Mouse (Mus musculus): ENCODE results near the gene Ak8. TPM values are rescaled to one million over a fixed set of nuclear protein-coding genes. Genes with fewer than 3 reads are reported as not detected.

The Ak8 gene
- polyA plus RNA-seq, 1 experiment from 2014 or later, result 2.7 TPM

- 80% methylated on average over 2 of the region's 2 CpGs for WGBS
- DNase-seq (ENCODE audit: low spot score), result no peak
Observed at GRCm38 (mm10) chr2:28747705-28748104, 47.7 kb downstream of the Ak8 start.

GRCm38 (mm10) chr2:28751186-28751585, 51.2 kb downstream of the Ak8 start:
- Histone ChIP-seq H3K27me3 (ENCODE audit: control insufficient read depth, insufficient read depth, low read length) (peaks cover 33% of the 10 kb centered on the region), H3K4me3 (replicated peaks; ENCODE audit: low read length) (peak overlapping the region; percentile 27), H3K27ac (no peak overlapping the region), H3K4me2 (replicated peaks) (peak overlapping the region; percentile 61), H3K36me3 (replicated peaks; ENCODE audit: control insufficient read depth, insufficient read depth) (no peaks in the 10 kb centered on the region), H3K9me3 (ENCODE audit: control insufficient read depth, low read length) (no peaks in the 10 kb centered on the region), H3K4me1 (replicated peaks; ENCODE audit: control insufficient read depth, insufficient read depth, low read length) (peaks cover 32% of the 10 kb centered on the region), H3K9ac (peak overlapping the region; percentile 54)
- ATAC-seq (ENCODE audit: low FRiP score), result no peak
- DNase-seq (ENCODE audit: low spot score), result peak; percentile 52
- under 1% methylated on average over 17 of the region's 17 CpGs for WGBS

More at GRCm38 (mm10) chr2:28747705-28748104, 47.7 kb downstream of the Ak8 start:
- Histone ChIP-seq H3K4me3 (replicated peaks; ENCODE audit: low read length) (no peak overlapping the region), H3K4me1 (replicated peaks; ENCODE audit: control insufficient read depth, insufficient read depth, low read length) (peaks cover 26% of the 10 kb centered on the region), H3K36me3 (replicated peaks; ENCODE audit: control insufficient read depth, insufficient read depth) (no peaks in the 10 kb centered on the region), H3K27ac (no peak overlapping the region), H3K9ac (no peak overlapping the region), H3K9me3 (ENCODE audit: control insufficient read depth, low read length) (no peaks in the 10 kb centered on the region), H3K27me3 (ENCODE audit: control insufficient read depth, insufficient read depth, low read length) (peaks cover 16% of the 10 kb centered on the region), H3K4me2 (replicated peaks) (no peak overlapping the region)
- no peak for ATAC-seq (ENCODE audit: low FRiP score)

GRCm38 (mm10) chr2:28751658-28752057, 51.7 kb downstream of the Ak8 start:
- no peak for DNase-seq (ENCODE audit: low spot score)
- H3K4me2 ChIP-seq (replicated peaks), result peak overlapping the region; percentile 61
- peak overlapping the region; percentile 54; the same call in 1 of the 2 replicates for H3K9ac ChIP-seq
- peaks cover 33% of the 10 kb centered on the region for H3K27me3 ChIP-seq (ENCODE audit: control insufficient read depth, insufficient read depth, low read length)
- no peaks in the 10 kb centered on the region for H3K36me3 ChIP-seq (replicated peaks; ENCODE audit: control insufficient read depth, insufficient read depth)
- 0 out of 2 replicates have a peak, but pooled peaks have one; percentile 14 for ATAC-seq (ENCODE audit: low FRiP score)
- WGBS, result 12% methylated on average over 17 of the region's 17 CpGs
- H3K4me3 ChIP-seq (replicated peaks; ENCODE audit: low read length), result peak overlapping the region; percentile 27
- H3K27ac ChIP-seq, result no peak overlapping the region
- no peaks in the 10 kb centered on the region for H3K9me3 ChIP-seq (ENCODE audit: control insufficient read depth, low read length)
- peaks cover 32% of the 10 kb centered on the region for H3K4me1 ChIP-seq (replicated peaks; ENCODE audit: control insufficient read depth, insufficient read depth, low read length)

- H3K36me3 ChIP-seq (replicated peaks; ENCODE audit: control insufficient read depth, insufficient read depth), result no peaks in the 10 kb centered on the region
- 37% methylated on average over 8 of the region's 8 CpGs for WGBS
- no peak overlapping the region for H3K9ac ChIP-seq
- H3K4me2 ChIP-seq (replicated peaks), result 0 out of 2 replicates have a peak overlapping the region, but pooled peaks have one; percentile 61
- H3K4me3 ChIP-seq (replicated peaks; ENCODE audit: low read length), result no peak overlapping the region
- no peaks in the 10 kb centered on the region for H3K9me3 ChIP-seq (ENCODE audit: control insufficient read depth, low read length)
- no peak for ATAC-seq (ENCODE audit: low FRiP score)
- DNase-seq (ENCODE audit: low spot score), result no peak
- H3K4me1 ChIP-seq (replicated peaks; ENCODE audit: control insufficient read depth, insufficient read depth, low read length), result peaks cover 32% of the 10 kb centered on the region
- H3K27ac ChIP-seq, result no peak overlapping the region
- H3K27me3 ChIP-seq (ENCODE audit: control insufficient read depth, insufficient read depth, low read length), result peaks cover 33% of the 10 kb centered on the region
Observed at GRCm38 (mm10) chr2:28752388-28752787, 52.4 kb downstream of the Ak8 start.

- WGBS, result 4% methylated on average over 7 of the region's 7 CpGs
- DNase-seq (ENCODE audit: low spot score) (peak; percentile 94), ATAC-seq (ENCODE audit: low FRiP score) (peak; percentile 26; the same call in 1 of the 2 replicates)
- no peak overlapping the region for H3K4me2 ChIP-seq (replicated peaks)
- peaks cover 22% of the 10 kb centered on the region; the same call in 1 of the 2 replicates for H3K27me3 ChIP-seq (ENCODE audit: control insufficient read depth, insufficient read depth, low read length)
- H3K9me3 ChIP-seq (ENCODE audit: control insufficient read depth, low read length), result no peaks in the 10 kb centered on the region
- H3K4me3 ChIP-seq (replicated peaks; ENCODE audit: low read length), result no peak overlapping the region
- no peak overlapping the region for H3K9ac ChIP-seq
- no peak overlapping the region for H3K27ac ChIP-seq
- H3K36me3 ChIP-seq (replicated peaks; ENCODE audit: control insufficient read depth, insufficient read depth), result no peaks in the 10 kb centered on the region
- peaks cover 26% of the 10 kb centered on the region for H3K4me1 ChIP-seq (replicated peaks; ENCODE audit: control insufficient read depth, insufficient read depth, low read length)
Observed at GRCm38 (mm10) chr2:28755451-28755850, 55.5 kb downstream of the Ak8 start.

GRCm38 (mm10) chr2:28756201-28756600, 56.2 kb downstream of the Ak8 start:
- H3K9ac ChIP-seq, result no peak overlapping the region
- H3K27me3 ChIP-seq (ENCODE audit: control insufficient read depth, insufficient read depth, low read length), result peaks cover 22% of the 10 kb centered on the region; the same call in 1 of the 2 replicates
- no peak overlapping the region for H3K4me2 ChIP-seq (replicated peaks)
- no peak overlapping the region for H3K4me3 ChIP-seq (replicated peaks; ENCODE audit: low read length)
- H3K4me1 ChIP-seq (replicated peaks; ENCODE audit: control insufficient read depth, insufficient read depth, low read length), result peaks cover 21% of the 10 kb centered on the region
- H3K27ac ChIP-seq, result no peak overlapping the region
- peak; percentile 80 for DNase-seq (ENCODE audit: low spot score)
- no peak for ATAC-seq (ENCODE audit: low FRiP score)
- no peaks in the 10 kb centered on the region for H3K36me3 ChIP-seq (replicated peaks; ENCODE audit: control insufficient read depth, insufficient read depth)
- no peaks in the 10 kb centered on the region for H3K9me3 ChIP-seq (ENCODE audit: control insufficient read depth, low read length)
- 34% methylated on average over 4 of the region's 4 CpGs for WGBS

GRCm38 (mm10) chr2:28759441-28759840, 59.5 kb downstream of the Ak8 start:
- no peak for DNase-seq (ENCODE audit: low spot score)

GRCm38 (mm10) chr2:28766590-28766989, 66.6 kb downstream of the Ak8 start:
- DNase-seq (ENCODE audit: low spot score) (no peak), ATAC-seq (ENCODE audit: low FRiP score) (no peak)
- Histone ChIP-seq H3K27me3 (ENCODE audit: control insufficient read depth, insufficient read depth, low read length) (0 out of 2 replicates have a peak, but pooled peaks cover 5% of the 10 kb centered on the region), H3K36me3 (replicated peaks; ENCODE audit: control insufficient read depth, insufficient read depth) (no peaks in the 10 kb centered on the region), H3K4me2 (replicated peaks) (no peak overlapping the region), H3K9ac (no peak overlapping the region), H3K27ac (no peak overlapping the region), H3K4me1 (replicated peaks; ENCODE audit: control insufficient read depth, insufficient read depth, low read length) (peaks cover 8% of the 10 kb centered on the region; the same call in 1 of the 2 replicates), H3K9me3 (ENCODE audit: control insufficient read depth, low read length) (no peaks in the 10 kb centered on the region), H3K4me3 (replicated peaks; ENCODE audit: low read length) (no peak overlapping the region)
- WGBS, result 86% methylated on average over 4 of the region's 4 CpGs

More at GRCm38 (mm10) chr2:28759441-28759840, 59.5 kb downstream of the Ak8 start:
- Histone ChIP-seq H3K4me2 (replicated peaks) (no peak overlapping the region), H3K36me3 (replicated peaks; ENCODE audit: control insufficient read depth, insufficient read depth) (no peaks in the 10 kb centered on the region), H3K4me3 (replicated peaks; ENCODE audit: low read length) (no peak overlapping the region), H3K27ac (no peak overlapping the region), H3K9me3 (ENCODE audit: control insufficient read depth, low read length) (no peaks in the 10 kb centered on the region), H3K4me1 (replicated peaks; ENCODE audit: control insufficient read depth, insufficient read depth, low read length) (no peaks in the 10 kb centered on the region), H3K27me3 (ENCODE audit: control insufficient read depth, insufficient read depth, low read length) (peaks cover 9% of the 10 kb centered on the region; the same call in 1 of the 2 replicates), H3K9ac (no peak overlapping the region)
- ATAC-seq (ENCODE audit: low FRiP score), result no peak
- WGBS, result 35% methylated on average over 4 of the region's 4 CpGs

GRCm38 (mm10) chr2:28767041-28767440, 67.1 kb downstream of the Ak8 start:
- DNase-seq (ENCODE audit: low spot score) (no peak), ATAC-seq (ENCODE audit: low FRiP score) (no peak)
- H3K27me3 ChIP-seq (ENCODE audit: control insufficient read depth, insufficient read depth, low read length), result 0 out of 2 replicates have a peak, but pooled peaks cover 5% of the 10 kb centered on the region
- H3K4me3 ChIP-seq (replicated peaks; ENCODE audit: low read length), result no peak overlapping the region
- 90% methylated on average over 2 of the region's 2 CpGs for WGBS
- no peaks in the 10 kb centered on the region for H3K9me3 ChIP-seq (ENCODE audit: control insufficient read depth, low read length)
- no peaks in the 10 kb centered on the region for H3K36me3 ChIP-seq (replicated peaks; ENCODE audit: control insufficient read depth, insufficient read depth)
- H3K4me2 ChIP-seq (replicated peaks), result no peak overlapping the region
- H3K4me1 ChIP-seq (replicated peaks; ENCODE audit: control insufficient read depth, insufficient read depth, low read length), result peaks cover 8% of the 10 kb centered on the region; the same call in 1 of the 2 replicates
- no peak overlapping the region for H3K9ac ChIP-seq
- no peak overlapping the region for H3K27ac ChIP-seq
